Mouse (Mus musculus): ENCODE results near the gene Gm21992. TPM values are rescaled to one million over a fixed set of nuclear protein-coding genes. Genes with fewer than 3 reads are reported as not detected.

Gene Gm21992
- total and polyA plus RNA-seq, 2 experiments: 4.8 to 23.6 TPM

DNA sequence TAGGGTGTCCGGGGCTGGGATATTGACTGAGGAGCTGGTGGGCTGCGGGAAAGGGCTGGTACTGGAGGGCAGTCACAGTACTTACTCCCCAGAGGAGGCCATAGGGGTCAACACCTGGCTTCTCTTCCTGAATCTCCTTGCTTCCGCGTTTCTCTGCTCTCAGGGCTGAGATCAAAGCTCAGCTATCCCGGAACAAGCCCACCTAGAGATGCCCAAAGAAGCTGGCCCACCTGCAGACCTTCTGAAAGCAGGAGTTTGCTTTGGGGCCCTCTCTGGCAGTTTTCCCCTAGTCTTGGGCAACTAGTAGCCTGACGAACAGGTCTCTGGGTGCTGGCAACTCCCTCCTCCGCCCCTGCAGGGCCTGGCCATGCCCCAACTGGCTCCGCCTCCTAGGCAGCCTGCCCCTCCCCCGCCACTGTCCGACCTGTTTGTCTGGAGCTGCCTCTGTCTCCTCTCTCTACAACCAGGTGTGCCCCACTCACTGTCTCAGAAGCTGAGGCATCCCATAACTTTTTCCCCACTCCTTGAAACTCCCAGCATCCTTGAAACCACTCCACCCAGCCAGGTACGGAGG is 90.7 kb downstream of the Gm21992 start:
- Histone ChIP-seq H3K4me3 (ENCODE audit: insufficient read depth, low read depth, low read length) (peak overlapping the region; percentile 73), H3K79me2 (ENCODE audit: control insufficient read depth, insufficient read depth, low read length) (peaks cover 13% of the 10 kb centered on the region; the same call in 1 of the 2 replicates), H3K36me3 (ENCODE audit: control insufficient read depth, insufficient read depth, low read length) (peaks cover 10% of the 10 kb centered on the region), H3K27ac (replicated peaks; ENCODE audit: insufficient read depth, low read depth, low read length) (peak overlapping the region; percentile 96), H3K27me3 (ENCODE audit: control insufficient read depth, insufficient read depth, low read length) (no peaks in the 10 kb centered on the region), H3K4me1 (ENCODE audit: control insufficient read depth, insufficient read depth, low read length) (peaks cover 17% of the 10 kb centered on the region), H3K9ac (ENCODE audit: low read depth, low read length) (peak overlapping the region; percentile 83)
- DNase-seq (ENCODE audit: extremely low read depth, low read depth, low spot score): peak; percentile 89
- WGBS: 9% methylated on average over 11 of the region's 11 CpGs
- TF ChIP-seq POLR2A (IDR thresholded peaks at IDR 0.05; ENCODE audit: extremely low read depth, insufficient read depth, low read length) (peak; percentile 72; the same call in 1 of the 2 replicates), CTCF (IDR thresholded peaks at IDR 0.05; ENCODE audit: low read depth, low read length) (no peak)

DNA sequence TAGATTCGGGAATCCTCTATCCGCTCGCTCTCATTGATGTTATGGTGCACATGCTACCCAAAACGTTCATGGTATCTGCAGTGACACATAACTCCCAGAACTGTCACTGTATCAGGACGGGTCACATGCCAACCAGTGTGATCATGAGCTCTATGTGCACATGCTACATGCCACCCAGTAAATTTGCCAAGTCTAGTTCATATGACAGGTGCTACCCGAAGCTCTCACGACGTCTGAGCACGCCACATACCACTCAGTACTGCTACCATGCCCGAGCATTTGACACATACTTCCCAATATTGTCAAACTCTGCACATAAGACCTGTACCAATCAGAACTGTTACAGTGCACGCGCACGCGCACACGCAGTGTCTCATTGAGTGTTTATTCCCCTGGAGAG is 91.3 kb downstream of the Gm21992 start:
- Histone ChIP-seq H3K4me3 (ENCODE audit: insufficient read depth, low read depth, low read length) (peak overlapping the region; percentile 73), H3K27ac (replicated peaks; ENCODE audit: insufficient read depth, low read depth, low read length) (peak overlapping the region; percentile 96), H3K27me3 (ENCODE audit: control insufficient read depth, insufficient read depth, low read length) (no peaks in the 10 kb centered on the region), H3K4me1 (ENCODE audit: control insufficient read depth, insufficient read depth, low read length) (peaks cover 22% of the 10 kb centered on the region), H3K9ac (ENCODE audit: low read depth, low read length) (peak overlapping the region; percentile 71), H3K36me3 (ENCODE audit: control insufficient read depth, insufficient read depth, low read length) (peaks cover 5% of the 10 kb centered on the region), H3K79me2 (ENCODE audit: control insufficient read depth, insufficient read depth, low read length) (peaks cover 16% of the 10 kb centered on the region; the same call in 1 of the 2 replicates)
- 26% methylated on average over 15 of the region's 15 CpGs for WGBS
- TF ChIP-seq POLR2A (IDR thresholded peaks at IDR 0.05; ENCODE audit: extremely low read depth, insufficient read depth, low read length) (no peak), CTCF (IDR thresholded peaks at IDR 0.05; ENCODE audit: low read depth, low read length) (no peak)
- peak; percentile 82 for DNase-seq (ENCODE audit: extremely low read depth, low read depth, low spot score)

DNA sequence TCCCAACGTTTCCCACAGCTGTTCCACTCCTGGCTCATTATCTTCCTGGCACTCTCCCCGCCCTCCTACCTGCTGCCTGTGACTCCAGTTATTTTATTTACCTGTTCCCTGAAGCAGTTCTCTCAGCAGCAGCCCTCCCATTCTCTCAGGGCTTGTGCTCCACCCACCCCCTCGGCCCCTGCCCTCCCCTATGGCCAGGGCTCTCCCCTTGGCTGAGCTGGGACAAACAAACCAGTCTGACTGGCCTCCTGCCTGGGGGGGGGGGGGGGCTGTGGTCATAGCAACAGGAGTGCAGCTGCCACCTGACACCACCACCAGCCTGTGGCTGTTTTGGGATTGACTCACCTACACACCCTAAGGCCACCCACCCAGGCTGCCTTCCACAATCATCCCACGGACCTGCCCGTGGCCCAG is 92.1 kb downstream of the Gm21992 start:
- Histone ChIP-seq H3K4me1 (ENCODE audit: control insufficient read depth, insufficient read depth, low read length) (peaks cover 22% of the 10 kb centered on the region), H3K36me3 (ENCODE audit: control insufficient read depth, insufficient read depth, low read length) (no peaks in the 10 kb centered on the region), H3K27ac (replicated peaks; ENCODE audit: insufficient read depth, low read depth, low read length) (peak overlapping the region; percentile 96), H3K4me3 (ENCODE audit: insufficient read depth, low read depth, low read length) (peak overlapping the region; percentile 73), H3K9ac (ENCODE audit: low read depth, low read length) (peak overlapping the region; percentile 71), H3K79me2 (ENCODE audit: control insufficient read depth, insufficient read depth, low read length) (peaks cover 15% of the 10 kb centered on the region; the same call in 1 of the 2 replicates), H3K27me3 (ENCODE audit: control insufficient read depth, insufficient read depth, low read length) (no peaks in the 10 kb centered on the region)
- no peak for TF ChIP-seq CTCF (IDR thresholded peaks at IDR 0.05; ENCODE audit: low read depth, low read length)
- no peak for TF ChIP-seq POLR2A (IDR thresholded peaks at IDR 0.05; ENCODE audit: extremely low read depth, insufficient read depth, low read length)
- DNase-seq (ENCODE audit: extremely low read depth, low read depth, low spot score): peak; percentile 87
- WGBS: 9% methylated on average over 5 of the region's 5 CpGs

DNA sequence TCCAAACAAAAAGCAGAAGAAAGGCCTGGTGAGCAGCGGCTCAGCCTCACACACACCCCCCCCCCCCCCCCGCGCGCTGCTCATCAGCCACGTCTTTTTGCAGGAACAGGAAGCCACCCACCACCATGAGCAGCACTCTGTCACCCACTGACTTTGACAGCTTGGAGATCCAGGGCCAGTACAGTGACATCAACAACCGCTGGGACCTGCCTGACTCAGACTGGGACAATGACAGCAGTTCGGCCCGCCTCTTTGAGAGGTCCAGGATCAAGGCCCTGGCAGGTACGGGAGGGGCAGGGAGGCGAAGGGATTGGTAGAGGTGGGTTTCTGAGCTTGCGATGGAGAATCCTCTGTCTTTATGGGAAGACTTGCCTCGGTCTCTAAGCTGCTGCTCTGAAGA is 92.7 kb downstream of the Gm21992 start:
- WGBS: 11% methylated on average over 11 of the region's 12 CpGs
- Histone ChIP-seq H3K9ac (ENCODE audit: low read depth, low read length) (peak overlapping the region; percentile 71), H3K4me1 (ENCODE audit: control insufficient read depth, insufficient read depth, low read length) (peaks cover 22% of the 10 kb centered on the region), H3K36me3 (ENCODE audit: control insufficient read depth, insufficient read depth, low read length) (no peaks in the 10 kb centered on the region; the same call in 1 of the 2 replicates), H3K27ac (replicated peaks; ENCODE audit: insufficient read depth, low read depth, low read length) (peak overlapping the region; percentile 96), H3K4me3 (ENCODE audit: insufficient read depth, low read depth, low read length) (peak overlapping the region; percentile 27), H3K27me3 (ENCODE audit: control insufficient read depth, insufficient read depth, low read length) (no peaks in the 10 kb centered on the region), H3K79me2 (ENCODE audit: control insufficient read depth, insufficient read depth, low read length) (peaks cover 12% of the 10 kb centered on the region; the same call in 1 of the 2 replicates)
- DNase-seq (ENCODE audit: extremely low read depth, low read depth, low spot score): peak; percentile 74
- no peak for TF ChIP-seq CTCF (IDR thresholded peaks at IDR 0.05; ENCODE audit: low read depth, low read length)
- no peak for TF ChIP-seq POLR2A (IDR thresholded peaks at IDR 0.05; ENCODE audit: extremely low read depth, insufficient read depth, low read length)

DNA sequence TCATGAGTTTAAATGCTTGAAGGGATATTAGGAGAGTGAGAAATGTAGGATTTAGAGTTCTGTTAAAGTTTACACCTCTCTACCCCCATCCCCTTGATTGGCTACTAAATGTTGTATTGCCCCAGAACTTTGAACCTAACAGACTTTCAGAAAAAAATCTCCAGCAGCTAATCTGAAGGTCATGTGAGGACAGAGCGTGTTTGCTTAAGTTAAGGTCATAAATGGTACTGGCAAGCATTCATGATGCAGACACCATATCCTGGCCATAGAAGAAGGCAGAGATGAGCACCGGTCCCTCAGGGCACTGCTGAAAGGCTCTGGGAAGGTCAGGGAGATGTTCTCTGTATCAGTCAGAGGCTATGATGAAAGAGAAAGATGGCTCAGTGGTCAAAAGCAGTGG is 94.1 kb downstream of the Gm21992 start:
- WGBS: 23% methylated on average over 2 of the region's 2 CpGs

DNA sequence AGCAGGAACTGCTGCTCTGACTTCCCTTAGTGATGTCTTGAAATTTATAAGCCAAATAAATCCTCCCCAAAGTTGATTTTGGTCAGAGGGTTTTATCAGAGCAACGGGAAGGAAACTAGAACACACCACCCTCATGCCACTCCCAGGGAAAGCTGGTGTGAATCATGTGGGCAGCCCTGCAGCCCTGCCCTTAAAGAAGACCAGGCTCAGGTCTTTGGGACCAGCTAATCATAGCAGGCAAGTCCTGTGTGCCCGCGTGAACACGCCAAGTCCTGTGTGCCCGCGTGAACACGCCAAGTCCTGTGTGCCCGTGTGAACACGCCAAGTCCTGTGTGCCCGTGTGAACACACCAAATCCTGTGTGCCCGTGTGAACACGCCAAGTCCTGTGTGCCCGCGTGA is 94.7 kb downstream of the Gm21992 start:
- Histone ChIP-seq H3K4me1 (ENCODE audit: control insufficient read depth, insufficient read depth, low read length) (peaks cover 19% of the 10 kb centered on the region), H3K9ac (ENCODE audit: low read depth, low read length) (peak overlapping the region; percentile 38; the same call in 1 of the 2 replicates), H3K36me3 (ENCODE audit: control insufficient read depth, insufficient read depth, low read length) (peaks cover 4% of the 10 kb centered on the region; the same call in 1 of the 2 replicates), H3K27me3 (ENCODE audit: control insufficient read depth, insufficient read depth, low read length) (no peaks in the 10 kb centered on the region), H3K4me3 (ENCODE audit: insufficient read depth, low read depth, low read length) (peak overlapping the region; percentile 32; the same call in 1 of the 2 replicates), H3K27ac (replicated peaks; ENCODE audit: insufficient read depth, low read depth, low read length) (peak overlapping the region; percentile 97), H3K79me2 (ENCODE audit: control insufficient read depth, insufficient read depth, low read length) (peaks cover 7% of the 10 kb centered on the region; the same call in 1 of the 2 replicates)
- WGBS: 86% methylated on average over 14 of the region's 14 CpGs
- peak; percentile 50 for DNase-seq (ENCODE audit: extremely low read depth, low read depth, low spot score)
- TF ChIP-seq CTCF (IDR thresholded peaks at IDR 0.05; ENCODE audit: low read depth, low read length) (no peak), POLR2A (IDR thresholded peaks at IDR 0.05; ENCODE audit: extremely low read depth, insufficient read depth, low read length) (no peak)

More for the DNA sequence above, 94.1 kb downstream of the Gm21992 start:
- DNase-seq (ENCODE audit: extremely low read depth, low read depth, low spot score): peak; percentile 97
- no peaks in the 10 kb centered on the region for H3K27me3 ChIP-seq (ENCODE audit: control insufficient read depth, insufficient read depth, low read length)
- H3K27ac ChIP-seq (replicated peaks; ENCODE audit: insufficient read depth, low read depth, low read length): peak overlapping the region; percentile 97
- TF ChIP-seq CTCF (IDR thresholded peaks at IDR 0.05; ENCODE audit: low read depth, low read length): no peak
- no peak for TF ChIP-seq POLR2A (IDR thresholded peaks at IDR 0.05; ENCODE audit: extremely low read depth, insufficient read depth, low read length)
- H3K4me3 ChIP-seq (ENCODE audit: insufficient read depth, low read depth, low read length): peak overlapping the region; percentile 32; the same call in 1 of the 2 replicates
- no peak overlapping the region for H3K9ac ChIP-seq (ENCODE audit: low read depth, low read length)
- H3K36me3 ChIP-seq (ENCODE audit: control insufficient read depth, insufficient read depth, low read length): peaks cover 4% of the 10 kb centered on the region; the same call in 1 of the 2 replicates
- peaks cover 22% of the 10 kb centered on the region for H3K4me1 ChIP-seq (ENCODE audit: control insufficient read depth, insufficient read depth, low read length)
- H3K79me2 ChIP-seq (ENCODE audit: control insufficient read depth, insufficient read depth, low read length): peaks cover 9% of the 10 kb centered on the region; the same call in 1 of the 2 replicates

Measured in liver, adult 2 months (tissue).